Mouse (Mus musculus) thymus, adult 2 months (tissue): ENCODE measurements around the gene Ccdc58.

Experiments
- CTCF ChIP-seq: fragments of 200-500 bp; IDR thresholded peaks from 2 replicates; pipeline ENCODE4 v1.5.1; 2012; ENCODE audit warnings: mild to moderate bottlenecking, control low read depth, low read length, moderate library complexity, borderline replicate concordance; ENCODE audit not compliant: control insufficient read depth, poor library complexity, insufficient read depth; ENCODE audit errors: extremely low read depth
- POLR2A ChIP-seq: fragments of 200-500 bp; IDR thresholded peaks from 2 replicates; pipeline ENCODE4 v1.6.1; 2012; ENCODE audit warnings: mild to moderate bottlenecking, low read length, control low read depth, moderate library complexity; ENCODE audit not compliant: control insufficient read depth, poor library complexity, insufficient read depth; ENCODE audit errors: extremely low read depth

- TF ChIP-seq POLR2A: peak; percentile 95
- peak; percentile 20; the same call in 1 of the 2 replicates for TF ChIP-seq CTCF
These were observed at the start of gene Ccdc58, which contains the start of gene Fam162a for GRCm38 (mm10) chr16:36071450-36072379.
